Mouse (Mus musculus) neural tube, embryonic 10.5 days (tissue): ENCODE results near the gene Gpr135.

Experiments
- DNase-seq: peaks from one replicate; pipeline ENCODE4 v3.0.0-alpha.2; 2017; ENCODE audit warnings: low spot score; ENCODE audit errors: extremely low spot score

Gene Gpr135

DNA sequence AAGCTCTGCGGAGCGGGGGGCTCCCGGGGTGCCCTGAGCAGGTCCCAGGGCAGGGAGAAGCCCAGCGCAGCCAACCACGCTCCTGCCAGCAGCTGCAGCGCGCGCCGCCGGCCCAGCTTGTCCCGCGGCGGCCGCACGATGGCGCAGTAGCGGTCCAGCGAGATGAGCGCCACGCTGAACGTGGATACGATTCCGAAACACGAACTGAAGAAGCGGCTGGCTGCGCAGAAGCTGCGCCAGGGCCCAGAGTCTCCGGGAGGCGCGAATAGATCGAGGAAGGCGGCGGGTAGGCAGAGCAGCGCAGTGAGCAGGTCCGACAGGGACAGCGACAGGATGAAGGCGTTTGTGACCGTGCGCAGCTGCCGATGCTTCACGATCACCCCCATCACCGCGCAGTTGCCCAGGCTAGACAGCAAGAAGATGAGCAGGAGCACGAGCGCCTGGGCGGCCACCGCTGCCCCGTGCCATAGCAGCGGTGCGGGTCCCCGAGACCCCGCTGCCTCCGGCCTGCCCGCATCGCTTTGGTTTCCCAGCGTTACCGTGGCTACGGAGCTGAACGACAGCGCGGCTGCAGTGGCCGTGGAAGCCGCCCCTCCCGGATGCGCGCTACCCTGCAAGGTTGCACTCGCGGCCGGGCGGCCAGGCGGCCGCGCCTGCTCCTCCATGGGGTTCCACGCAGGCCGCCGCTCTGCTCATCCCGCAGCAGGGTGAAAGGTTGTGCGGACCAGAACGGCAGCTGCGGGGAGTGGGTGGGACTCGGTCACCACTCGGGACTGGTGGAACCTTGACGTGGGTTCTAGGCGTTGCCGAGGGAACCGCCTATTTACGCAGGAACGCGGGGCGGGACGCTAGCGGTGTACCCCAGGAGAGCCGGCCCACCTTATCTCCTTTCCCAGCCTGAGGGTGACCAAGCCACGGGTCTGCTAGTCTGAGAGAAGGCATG lies at the start of gene Gpr135:
Gene Gpr135 (minus strand): TSS at position 799 of the 943 bp plus-strand sequence.
- DNase-seq = peak; percentile 91

DNA sequence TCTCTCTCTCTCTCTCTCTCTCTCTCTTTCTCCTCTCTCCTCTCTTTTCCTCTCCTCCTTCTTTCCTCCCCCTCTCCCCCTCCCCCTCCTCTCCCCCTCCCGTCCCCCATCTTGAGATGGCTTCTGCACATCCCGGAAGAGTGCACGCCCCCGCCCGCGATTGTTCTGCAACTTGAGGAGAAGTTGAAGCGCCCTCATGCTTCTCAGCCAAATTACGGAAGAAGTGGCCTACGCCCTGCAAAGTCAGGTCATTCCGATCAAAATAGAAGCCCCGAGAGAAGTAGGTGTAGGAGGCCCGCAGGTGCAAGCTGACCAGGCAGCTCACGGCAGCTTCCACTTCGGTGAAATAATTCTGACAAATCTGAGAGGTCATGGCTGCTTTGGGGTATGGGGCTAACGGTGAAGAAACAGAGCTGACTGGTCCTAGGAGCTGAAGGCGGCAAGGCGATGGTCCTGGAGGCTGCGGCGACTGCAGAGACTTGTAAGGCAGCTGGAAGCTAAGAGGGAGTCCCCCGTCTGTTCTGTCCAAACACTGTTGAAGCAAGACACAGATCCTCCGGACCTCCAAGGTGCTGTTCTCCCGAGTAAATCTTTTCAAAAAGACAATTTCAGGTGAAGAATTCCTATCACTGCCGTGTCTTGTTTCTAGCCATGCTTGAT lies 44.9 kb upstream of the Gpr135 start:
- DNase-seq = no peak

DNA sequence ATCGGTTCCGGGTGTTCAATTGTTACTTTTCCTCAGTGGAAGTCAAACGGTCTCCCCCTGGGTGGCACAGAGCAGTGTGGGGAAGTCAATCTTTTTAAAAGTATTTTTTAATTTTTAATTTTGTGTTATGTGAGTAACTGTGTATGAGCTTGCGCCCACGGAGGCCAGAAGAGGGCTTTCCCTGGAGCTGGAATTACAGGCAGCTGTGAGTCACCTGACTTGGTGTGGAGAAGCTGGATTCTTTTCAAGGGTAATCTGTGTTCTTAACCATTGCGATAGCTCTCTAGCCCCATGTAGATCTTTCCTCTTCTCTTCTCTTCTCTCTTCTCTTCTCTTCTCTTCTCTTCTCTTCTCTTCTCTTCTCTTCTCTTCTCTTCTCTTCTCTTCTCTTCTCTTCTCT lies 44.2 kb upstream of the Gpr135 start:
- no peak for DNase-seq

DNA sequence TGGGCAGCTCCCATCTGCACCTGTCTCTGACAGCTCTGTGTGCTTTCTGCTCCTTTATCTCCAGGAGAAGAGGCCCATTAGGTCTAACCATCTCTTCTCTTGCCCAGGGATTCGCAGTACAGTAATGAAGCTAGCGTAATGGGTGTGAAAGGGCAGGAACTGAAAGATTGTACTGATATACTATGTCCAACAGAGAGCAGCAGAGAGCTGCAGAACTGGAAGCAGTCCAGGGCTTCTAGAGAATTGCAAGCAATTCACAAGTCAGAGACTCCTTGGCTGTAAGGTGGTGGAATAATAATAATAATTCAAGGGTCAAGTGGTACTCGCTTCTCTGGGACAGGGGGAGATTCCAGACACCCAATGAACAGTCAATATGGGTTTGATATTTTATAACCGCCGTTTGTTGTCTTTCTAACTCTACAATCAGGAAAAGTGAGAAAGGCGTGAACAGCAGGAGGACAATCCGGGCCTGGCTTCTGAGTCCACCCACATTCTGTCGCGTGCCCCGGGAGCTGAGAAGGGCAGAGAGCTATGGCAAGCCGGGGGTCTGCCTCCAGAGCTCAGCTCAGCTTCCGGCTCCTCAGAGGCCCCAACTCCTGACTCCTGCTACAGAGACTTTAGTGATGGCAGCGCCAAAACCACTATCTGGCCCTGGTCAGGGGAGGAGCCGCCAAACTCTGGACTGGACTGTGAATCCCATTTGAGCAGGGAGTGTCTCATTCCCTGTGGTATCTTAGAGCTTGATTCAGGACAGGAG lies 33.8 kb upstream of the Gpr135 start:
- DNase-seq = peak; percentile 48

DNA sequence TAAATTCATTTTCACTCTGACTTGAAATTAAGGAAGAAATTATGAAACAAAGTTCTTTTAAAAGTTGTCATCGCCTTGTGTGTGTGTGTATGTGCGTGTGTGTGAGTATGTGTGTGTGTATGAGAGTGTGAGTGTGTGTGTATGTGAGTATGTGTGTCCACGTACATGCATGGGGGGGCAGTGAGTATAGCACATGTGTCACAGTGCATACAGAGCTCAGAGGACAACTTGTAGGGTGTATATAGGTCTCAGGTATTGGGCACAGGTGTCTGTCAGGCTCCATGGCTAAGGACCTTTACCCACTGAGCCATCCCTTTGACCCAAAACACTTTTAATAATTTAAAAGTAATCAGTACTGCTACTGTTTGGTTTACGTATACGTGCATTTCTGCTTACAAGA lies 33.1 kb upstream of the Gpr135 start:
- no peak for DNase-seq

DNA sequence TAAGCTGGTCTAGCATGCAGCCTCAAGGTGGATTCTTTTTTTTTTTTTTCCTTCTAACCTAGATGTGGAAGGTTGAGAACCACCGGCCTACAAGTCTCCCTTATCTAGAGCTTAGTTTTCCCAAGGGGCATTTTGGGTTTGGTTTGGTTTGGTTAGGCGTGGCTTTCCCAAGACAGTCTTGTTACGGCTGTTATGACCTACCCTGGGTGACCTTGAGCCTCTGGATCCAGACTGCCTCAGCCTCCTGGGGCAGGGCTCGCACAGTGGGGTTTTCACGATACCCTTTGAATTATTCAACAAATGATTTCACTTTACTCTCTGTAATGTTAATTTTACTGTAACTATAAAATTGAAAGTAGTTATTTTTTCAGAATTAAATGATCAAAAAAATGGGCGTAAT lies 31.9 kb upstream of the Gpr135 start:
- DNase-seq = no peak

DNA sequence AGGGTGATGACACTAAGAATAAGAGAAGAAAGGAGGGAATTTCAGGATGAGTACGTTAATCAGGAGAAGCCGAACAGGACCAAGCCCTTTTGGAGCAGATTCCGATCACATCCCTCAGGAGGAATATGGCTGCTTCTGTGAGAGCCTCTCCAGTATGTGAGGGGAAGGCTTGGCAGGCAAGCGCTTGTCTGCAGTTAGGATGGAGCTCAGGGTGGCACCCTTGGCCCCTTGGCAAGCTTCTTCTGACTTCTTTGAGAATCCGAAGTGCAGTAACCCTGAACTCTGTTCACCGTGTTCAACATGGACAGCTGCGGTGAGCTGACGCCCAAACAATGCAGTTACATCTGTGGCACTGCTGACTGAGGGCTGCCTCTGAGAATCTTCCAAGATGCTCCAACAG lies 26.0 kb upstream of the Gpr135 start:
- DNase-seq = no peak

DNA sequence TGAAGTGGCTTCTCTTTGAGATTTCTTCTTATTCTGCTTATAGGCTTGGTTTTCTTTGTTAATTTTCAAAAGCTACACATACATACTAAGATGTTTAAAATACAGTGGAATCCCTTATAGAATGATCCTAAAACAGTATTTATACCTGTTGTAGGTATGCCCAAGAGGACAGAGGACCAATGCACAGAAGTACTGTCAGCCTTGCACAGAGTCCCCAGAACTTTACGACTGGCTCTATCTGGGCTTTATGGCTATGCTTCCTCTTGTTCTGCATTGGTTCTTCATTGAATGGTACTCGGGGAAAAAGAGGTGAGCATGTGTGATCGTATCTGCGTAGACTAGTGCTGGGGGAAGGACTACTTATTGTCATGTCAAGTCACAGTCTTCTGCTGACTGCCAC lies 18.9 kb upstream of the Gpr135 start:
- no peak for DNase-seq

DNA sequence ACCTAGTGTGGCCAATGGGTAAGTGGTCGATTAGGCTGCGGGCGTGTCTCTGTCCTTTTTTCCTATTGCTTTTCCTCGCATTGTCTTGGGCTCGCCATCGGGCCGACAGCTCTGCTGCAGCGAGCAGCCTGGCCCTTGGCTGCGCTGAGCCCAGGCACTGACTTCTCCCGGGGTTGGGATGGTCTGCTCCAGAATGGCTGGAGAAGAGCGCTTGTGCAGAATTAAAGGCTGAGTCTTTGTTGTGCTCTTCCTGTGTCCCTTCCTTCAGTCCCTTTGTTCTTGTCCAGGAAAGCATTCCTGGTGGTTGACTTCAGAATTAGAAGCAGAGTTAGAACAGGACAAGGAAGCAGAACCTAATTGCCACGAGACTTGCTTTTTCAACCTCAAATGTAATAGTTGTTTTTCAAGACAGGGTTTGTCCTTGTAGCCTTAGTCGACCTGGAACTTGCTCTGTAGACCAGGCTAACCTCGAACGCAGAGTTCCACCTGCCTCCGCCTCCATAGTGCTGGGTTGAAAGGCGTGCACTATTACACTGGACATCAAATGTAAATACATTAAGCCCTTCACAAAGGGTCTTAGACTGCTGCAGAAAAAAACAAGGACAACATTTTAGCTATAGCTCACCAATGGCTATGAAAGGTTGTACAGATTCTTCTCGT lies 15.4 kb upstream of the Gpr135 start:
- DNase-seq = no peak

DNA sequence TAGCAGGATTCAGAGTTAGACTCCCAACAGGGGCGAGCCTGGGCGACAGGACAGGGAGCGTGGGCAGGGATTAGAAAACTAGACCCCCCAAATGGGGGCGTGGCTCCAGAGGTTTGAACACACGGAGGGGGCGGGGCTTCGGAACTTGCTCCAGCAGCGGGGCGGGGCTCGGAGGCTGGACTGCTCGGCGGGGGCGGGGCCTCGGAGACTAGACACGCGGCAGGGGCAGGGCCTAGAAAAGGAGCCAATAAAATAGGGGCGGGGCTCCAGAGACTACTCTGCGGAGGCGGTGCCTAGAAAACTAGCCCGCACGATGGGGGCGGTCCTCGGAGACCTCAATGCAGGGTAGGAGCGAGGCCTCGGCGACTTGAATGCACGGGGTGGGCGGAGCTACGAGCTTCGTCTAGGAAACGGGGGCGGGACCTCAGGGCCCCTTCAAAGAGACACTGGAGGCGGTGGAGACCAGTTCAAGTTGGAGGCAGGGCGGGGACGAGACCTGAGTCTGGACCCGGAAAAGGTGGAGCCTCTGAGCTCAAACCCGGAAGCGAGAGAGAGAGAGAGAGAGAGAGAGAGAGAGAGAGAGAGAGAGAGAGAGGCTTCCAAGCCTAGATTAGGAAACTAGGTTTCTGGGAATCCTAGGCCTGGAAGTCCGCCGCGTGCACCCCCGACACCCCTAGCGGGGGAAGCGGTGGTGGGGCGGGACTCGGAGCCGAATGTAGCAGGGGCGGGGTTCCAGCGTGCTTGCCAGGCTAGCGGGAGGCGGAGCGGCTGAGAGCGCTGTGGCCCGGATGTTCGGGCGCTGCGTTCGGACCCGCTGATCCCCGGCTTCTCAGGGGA lies 14.6 kb upstream of the Gpr135 start, which contains the start of the genes L3hypdh and Jkamp:
Gene L3hypdh (minus strand): TSS at position 111 of the 837 bp plus-strand sequence.
Gene Jkamp (plus strand): TSS at position 261 of the 837 bp plus-strand sequence.
- peak; percentile 100 for DNase-seq

DNA sequence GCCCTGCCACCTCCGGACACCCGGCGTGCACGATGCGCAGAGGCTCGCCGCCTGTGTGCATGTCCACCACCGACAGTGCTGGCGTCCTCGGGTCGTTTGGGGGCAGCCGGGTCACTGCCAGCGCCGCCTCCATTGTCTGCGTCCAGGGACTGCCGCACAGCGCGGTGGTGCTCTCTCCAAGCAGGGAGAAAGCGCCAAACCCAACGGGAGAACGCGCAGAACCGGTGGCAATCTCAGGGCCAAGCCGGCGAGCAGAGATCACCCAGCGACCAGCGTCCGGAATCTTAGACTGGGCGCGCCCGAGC lies 14.1 kb upstream of the Gpr135 start:
- no peak for DNase-seq

DNA sequence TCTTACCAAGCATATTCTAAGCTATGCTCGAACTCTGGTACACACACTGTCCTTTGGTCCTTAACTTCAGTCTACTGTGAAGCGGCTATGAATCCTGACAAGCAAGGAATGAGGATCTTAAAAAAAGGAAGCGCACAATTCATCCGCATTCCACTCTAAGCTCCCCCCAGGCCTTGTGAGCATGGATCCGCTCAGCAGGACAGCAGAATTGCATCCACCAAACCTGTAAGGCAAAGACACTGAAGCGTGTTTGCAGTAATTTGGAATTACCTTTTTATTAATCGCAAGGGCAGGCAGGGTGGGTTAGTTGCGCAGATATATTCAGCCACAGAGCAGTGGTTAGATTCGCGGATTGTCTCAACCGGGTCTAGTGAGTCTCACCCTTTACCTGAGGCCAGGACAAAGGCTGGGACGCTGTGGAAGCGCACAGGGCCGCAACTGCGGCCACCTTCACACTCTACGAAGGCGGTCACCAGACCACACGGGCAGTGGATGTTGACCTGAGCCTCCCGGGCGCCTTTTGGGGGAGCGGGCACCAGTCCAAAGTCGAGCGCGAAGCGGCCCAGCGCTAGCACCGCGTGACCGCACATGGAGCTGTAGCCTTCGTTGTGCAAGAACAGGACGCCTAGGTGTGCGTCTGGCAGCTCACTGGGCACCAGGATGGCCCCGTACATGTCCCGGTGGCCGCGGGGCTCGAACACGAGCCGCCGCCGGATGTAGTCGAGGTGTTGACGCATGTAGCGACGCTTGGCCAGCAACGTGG lies 13.5 kb upstream of the Gpr135 start:
- DNase-seq = no peak

DNA sequence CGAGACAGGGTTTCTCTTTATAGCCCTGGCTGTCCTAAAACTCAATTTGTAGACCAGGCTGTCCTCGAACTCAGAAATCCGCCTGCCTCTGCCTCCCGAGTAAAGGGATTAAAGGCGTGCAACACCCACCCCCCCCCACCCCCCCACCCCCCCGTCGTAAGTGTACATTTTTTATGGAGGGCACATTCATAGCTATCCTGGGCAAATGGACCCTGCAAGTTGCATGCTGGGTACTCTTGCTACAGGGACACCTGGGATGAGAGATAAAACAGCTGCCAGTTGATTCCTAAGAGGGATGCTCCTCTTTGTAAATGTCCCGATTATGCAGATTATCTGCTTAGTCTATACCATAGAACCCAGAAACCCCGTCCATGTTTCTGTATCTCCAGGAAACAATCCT lies 12.3 kb upstream of the Gpr135 start:
- DNase-seq = no peak

DNA sequence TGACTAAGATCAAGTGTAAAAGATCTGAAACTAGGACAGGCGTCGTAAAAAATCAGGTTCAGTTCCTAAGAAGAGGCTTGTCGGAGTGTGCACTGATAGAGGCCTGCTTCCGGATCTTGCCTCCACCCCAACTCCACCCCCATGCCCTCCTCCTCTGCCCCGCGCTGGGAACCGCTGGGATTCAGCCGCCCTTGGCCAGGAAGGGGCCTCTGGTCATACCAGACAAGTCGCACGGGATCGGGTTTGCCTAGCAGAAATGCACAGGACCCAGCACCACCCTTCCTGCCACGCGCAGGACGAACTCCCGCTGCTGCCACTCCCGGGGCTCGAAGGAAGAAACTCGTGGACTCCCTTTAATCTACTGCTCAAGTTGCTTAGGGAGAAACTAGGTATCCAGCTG lies 11.4 kb upstream of the Gpr135 start:
- DNase-seq = peak; percentile 26

DNA sequence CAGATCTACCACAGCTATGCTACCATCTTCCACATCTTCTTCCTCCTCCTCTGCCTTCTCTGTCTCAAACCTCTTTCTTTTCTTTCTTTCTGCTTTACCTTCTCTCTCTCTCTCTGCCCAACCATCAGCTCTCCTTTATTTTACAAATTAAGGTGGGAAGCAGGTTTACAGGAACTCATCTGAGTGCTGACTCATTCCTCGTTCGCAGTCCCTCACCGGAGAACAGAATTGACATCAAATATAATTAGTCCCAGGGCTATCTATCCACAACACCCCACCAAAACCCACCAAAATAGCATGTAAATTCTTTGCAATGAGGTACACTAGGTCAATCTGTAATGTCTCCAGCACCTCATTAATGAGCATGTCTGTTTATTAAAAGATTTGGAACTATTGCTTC lies 11.0 kb upstream of the Gpr135 start:
- no peak for DNase-seq

DNA sequence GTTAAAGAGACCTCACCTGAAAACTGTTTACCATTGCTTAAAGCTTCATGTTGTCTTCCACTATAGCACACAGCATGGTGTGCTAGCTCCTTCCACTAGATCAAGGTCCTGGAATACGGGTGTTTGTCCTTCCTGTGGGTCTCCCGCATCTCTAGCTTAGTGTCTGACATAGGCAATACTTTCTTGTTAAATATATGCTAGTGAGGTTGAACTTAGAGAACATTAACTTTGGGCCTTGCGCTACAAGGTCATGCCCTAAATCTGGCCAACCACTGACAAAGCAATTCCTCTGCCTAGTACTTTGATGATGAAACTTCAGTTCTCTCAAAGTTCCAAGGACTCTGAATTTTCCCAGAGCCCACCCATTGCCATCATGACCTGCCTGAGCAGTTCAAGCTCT lies 7.3 kb upstream of the Gpr135 start:
- no peak for DNase-seq

DNA sequence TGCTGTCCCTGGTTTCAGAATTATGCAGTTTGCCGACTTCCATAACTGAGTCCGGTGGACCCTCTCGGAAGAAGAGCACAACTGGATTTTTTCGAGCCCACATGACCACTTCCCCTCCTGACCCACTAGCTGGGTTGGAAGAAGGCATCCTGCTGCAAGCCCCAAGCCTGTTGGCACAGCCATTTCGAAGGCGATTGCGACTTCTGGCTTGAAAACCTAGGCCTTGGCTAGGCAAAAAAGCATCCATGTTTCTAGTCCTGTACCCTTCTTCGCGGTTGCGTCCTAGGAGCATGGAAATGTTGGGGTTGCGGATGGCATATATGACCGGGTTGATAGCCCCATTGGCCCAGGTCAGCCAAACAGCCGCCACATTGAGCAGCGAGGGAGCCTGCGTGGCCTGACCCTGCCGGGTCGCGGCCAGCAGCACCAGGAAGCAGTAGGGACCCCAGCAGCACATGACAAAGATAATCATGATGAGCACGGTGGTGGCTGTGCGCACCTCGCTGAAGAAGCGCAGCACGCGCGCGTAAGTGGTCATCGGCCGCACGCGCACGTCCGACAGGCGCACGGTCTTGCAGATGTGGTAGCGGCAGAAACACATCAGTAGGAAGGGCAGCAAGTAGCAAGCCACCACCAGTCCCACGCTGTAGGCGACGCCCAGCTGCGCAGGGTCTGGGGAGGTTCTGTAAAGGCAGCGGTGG lies 1.1 kb downstream of the Gpr135 start:
- no peak for DNase-seq

DNA sequence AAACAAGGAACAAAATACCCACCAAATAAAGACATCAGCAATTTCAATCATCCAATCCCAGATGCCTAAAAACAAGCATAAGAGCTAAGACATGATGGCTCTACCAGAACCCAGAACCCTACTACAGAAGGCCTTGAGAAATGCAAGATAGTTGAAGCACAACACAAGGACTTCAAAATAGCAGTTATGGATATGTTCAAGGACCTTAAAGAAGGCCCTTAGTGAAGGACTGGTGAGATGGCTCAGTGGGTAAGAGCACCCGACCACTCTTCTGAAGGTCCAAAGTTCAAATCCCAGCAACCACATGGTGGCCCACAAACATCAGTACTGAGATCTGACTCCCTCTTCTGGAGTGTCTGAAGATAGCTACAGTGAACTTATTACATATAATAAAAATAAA lies 13.1 kb downstream of the Gpr135 start:
- no peak for DNase-seq

DNA sequence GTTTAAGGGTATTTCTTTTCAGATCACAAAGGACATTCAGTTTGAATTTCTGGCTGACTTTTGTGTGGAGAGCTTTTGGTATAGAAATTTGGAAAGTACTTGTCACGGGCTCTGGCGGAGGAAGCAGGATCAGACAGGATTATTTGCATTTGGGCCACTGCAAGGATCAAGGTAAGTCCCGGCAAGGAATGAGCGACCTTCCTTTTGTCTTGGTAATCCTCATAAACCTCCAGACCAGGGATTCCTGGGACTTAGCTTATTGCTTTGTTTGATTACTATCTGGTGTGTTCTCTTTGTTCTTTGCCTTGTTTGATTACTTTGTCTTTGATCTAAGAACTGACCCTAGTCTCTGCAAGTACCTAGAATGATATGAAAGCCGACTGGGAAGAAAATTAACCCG lies 17.1 kb downstream of the Gpr135 start:
- no peak for DNase-seq
